Comparison of ENCODE assay signal across 9 mouse cellular contexts in genomic region chr9:80258396-80258795, GRCm38 (mm10).
A peak's percentile ranks its signal among the peaks of the same experiment; 100 is the strongest.
DNase-seq lines count a peak whose midpoint lies in the region; ATAC-seq lines count a peak whose summit lies in the region.
"Had no signal": no experiment of that assay in that cellular context is flagged by ENCODE, and none has a peak within 500 bp of the region (broad histone marks: within the 10 kb centered on the region; RNA-seq: fewer than 3 reads in every experiment).

No protein-coding gene starts in this region.

- H3K4me1 ChIP-seq in intestine, embryonic 16.5 days (ENCODE audit: control insufficient read depth, insufficient read depth, low read length) = no peaks in the 10 kb centered on the region

- no peak overlapping the region for H3K9ac ChIP-seq in intestine, embryonic 16.5 days (ENCODE audit: low read depth, low read length)

- no peaks in the 10 kb centered on the region for H3K9me3 ChIP-seq in intestine, embryonic 16.5 days (ENCODE audit: control insufficient read depth, low read length)

- H3K4me2 ChIP-seq in intestine, embryonic 16.5 days (ENCODE audit: low read depth, low read length) = no peak overlapping the region

- intact Hi-C loops in left cerebral cortex, postnatal 14 days (cut with DNase I) = no loop called here
- intact Hi-C loops in gastrocnemius, postnatal 14 days (cut with DNase I; ENCODE audit: low total_unique reads) = no loop called here
- intact Hi-C loops in left cerebral cortex, postnatal 25 days (cut with DNase I) = no loop called here

- 54% methylated on average over 6 of the region's 6 CpGs for WGBS in intestine, embryonic 16.5 days

- no peaks in the 10 kb centered on the region for H3K27me3 ChIP-seq in intestine, embryonic 16.5 days (replicated peaks; ENCODE audit: control insufficient read depth, insufficient read depth, low read length)

- peaks cover 2% of the 10 kb centered on the region; the same call in 1 of the 2 replicates for H3K36me3 ChIP-seq in intestine, embryonic 16.5 days (ENCODE audit: control insufficient read depth, insufficient read depth, low read length)

- no peak overlapping the region for H3K4me3 ChIP-seq in intestine, embryonic 16.5 days (ENCODE audit: low read length)
- H3K4me3 ChIP-seq: erythroblast, embryonic 14.5 days had no signal

- peak; percentile 52 for ATAC-seq in intestine, embryonic 16.5 days

- H3K27ac ChIP-seq in intestine, embryonic 16.5 days (ENCODE audit: low read length) = no peak overlapping the region

- DNase-seq in spleen, adult 18-20 months = peak; percentile 34 to 60
- no peak for DNase-seq in spleen, adult 12 weeks (ENCODE audit: low spot score)
- peak; percentile 25 for DNase-seq in lung, postnatal 25 days (ENCODE audit: low spot score)
- DNase-seq in thymus, postnatal 4 days = peak; percentile 71
- DNase-seq in left cerebral cortex, postnatal 14 days (ENCODE audit: low spot score in 2 of 2) = no peak
- DNase-seq in gastrocnemius, postnatal 14 days = no peak
- DNase-seq in left cerebral cortex, postnatal 25 days (ENCODE audit: low spot score in 2 of 2) = no peak

Comparison
In these comparisons a context has a peak if more than half of its experiments do, and no peak if none do; other contexts are left out.
1. DNase-seq: peak in spleen, adult 18-20 months (2 of 2), lung, postnatal 25 days (single experiment) and thymus, postnatal 4 days (single experiment); none in spleen, adult 12 weeks (single experiment), left cerebral cortex, postnatal 14 days (0 of 2), gastrocnemius, postnatal 14 days (single experiment) and left cerebral cortex, postnatal 25 days (0 of 2).